Mouse (Mus musculus) MEL (cell line): ENCODE results near the gene Inpp5a.

Source experiments
- CTCF ChIP-seq, 3 experiments: IDR thresholded peaks in 2 of 3; conservative IDR thresholded peaks in 1 of 3; 2 replicates each; pipeline ENCODE4 v1.5.1; 2011 to 2012; ENCODE audit warnings: low read length in 3 of 3, low read depth in 2 of 3, mild to moderate bottlenecking in 2 of 3, improper control_type of control experiment in 1 of 3, inconsistent platforms in 1 of 3, mixed read lengths in 1 of 3, moderate library complexity in 1 of 3; ENCODE audit not compliant: control insufficient read depth in 1 of 3, insufficient read depth in 1 of 3, poor library complexity in 1 of 3, severe bottlenecking in 1 of 3
- E2F4 ChIP-seq: IDR thresholded peaks from 2 replicates; pipeline ENCODE4 v1.6.1; 2011; ENCODE audit warnings: low read depth, low read length, improper control_type of control experiment, borderline replicate concordance
- GATA1 ChIP-seq: IDR thresholded peaks from 2 replicates; pipeline ENCODE4 v1.6.1; 2011; ENCODE audit warnings: low read depth, low read length, improper control_type of control experiment
- HCFC1 ChIP-seq: IDR thresholded peaks from 2 replicates; pipeline ENCODE4 v1.6.1; 2012; ENCODE audit warnings: low read depth, mild to moderate bottlenecking, inconsistent platforms, low read length, improper control_type of control experiment, moderate library complexity
- POLR2A ChIP-seq, 2 experiments: IDR thresholded peaks; 2 replicates each; pipeline ENCODE4 v1.6.1; 2011 to 2012; ENCODE audit warnings: low read length in 2 of 2, mild to moderate bottlenecking in 2 of 2, control low read depth in 1 of 2, improper control_type of control experiment in 1 of 2, low read depth in 1 of 2, moderate library complexity in 1 of 2; ENCODE audit not compliant: control insufficient read depth in 1 of 2, insufficient read depth in 1 of 2, poor library complexity in 1 of 2
- RAD21 ChIP-seq: IDR thresholded peaks from 2 replicates; pipeline ENCODE4 v1.6.1; 2011; ENCODE audit warnings: mild to moderate bottlenecking, low read depth, low read length, improper control_type of control experiment

DNA sequence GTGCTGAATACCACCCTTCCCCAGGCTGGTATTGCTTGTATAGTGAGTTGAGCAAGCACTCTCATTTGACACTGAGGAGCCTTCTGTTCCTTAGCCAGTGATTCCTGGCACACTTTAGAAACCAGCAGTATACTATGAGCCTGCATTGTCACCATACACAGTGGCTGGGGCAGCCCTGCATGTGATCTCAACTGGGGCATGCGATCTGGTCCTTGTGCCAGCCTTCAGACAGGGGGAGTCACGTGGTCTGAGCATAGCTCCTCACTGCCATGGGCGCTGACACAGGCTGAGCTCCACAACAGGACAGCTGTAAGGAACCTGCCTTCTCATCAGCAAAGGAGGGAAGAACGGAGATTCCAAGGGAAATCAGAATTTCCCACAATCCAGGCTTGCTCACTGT is 80.5 kb downstream of the Inpp5a start:
- TF ChIP-seq POLR2A (IDR thresholded peaks at IDR 0.05; ENCODE audit: control insufficient read depth in 1 of 2, insufficient read depth in 1 of 2, low read depth in 1 of 2, low read length in 2 of 2, poor library complexity in 1 of 2) = no peak
- TF ChIP-seq E2F4 = no peak
- no peak for TF ChIP-seq CTCF (IDR thresholded peaks at IDR 0.05 in 2 of 3, conservative IDR thresholded peaks at IDR 0.05 in 1 of 3; ENCODE audit: control insufficient read depth in 1 of 3, insufficient read depth in 1 of 3, low read depth in 2 of 3, low read length in 3 of 3, poor library complexity in 1 of 3, severe bottlenecking in 1 of 3)
- TF ChIP-seq RAD21 = no peak
- no peak for TF ChIP-seq HCFC1
- no peak for TF ChIP-seq GATA1
